Mouse (Mus musculus) lung, postnatal 0 days (tissue): ENCODE measurements around the gene Med4.

ENCODE experiments used
- CTCF ChIP-seq: IDR thresholded peaks from 2 replicates; pipeline ENCODE4 v1.5.1; 2016; ENCODE audit warnings: antibody characterized with exemption, mild to moderate bottlenecking
- EP300 ChIP-seq: IDR thresholded peaks from 2 replicates; pipeline ENCODE4 v1.6.1; 2016; ENCODE audit warnings: antibody characterized with exemption, mild to moderate bottlenecking, control low read depth

GRCm38 (mm10) chr14:73552341-73553121 is 42.7 kb downstream of the Med4 start:
- TF ChIP-seq CTCF (peak; percentile 2; the same call in 1 of the 2 replicates), EP300 (no peak)
